Mouse (Mus musculus) retina, postnatal 1 day (tissue): ENCODE measurements around the gene Cxcl16.
"Not testable (repeated sequence)": the region's sequence is repeated elsewhere in the genome, so short reads cannot be mapped to it uniquely, and the experiment has no call there.

Experiments
- DNase-seq: peaks from one replicate; pipeline ENCODE4 v3.0.0-alpha.2; 2012

Cxcl16 gene

DNA sequence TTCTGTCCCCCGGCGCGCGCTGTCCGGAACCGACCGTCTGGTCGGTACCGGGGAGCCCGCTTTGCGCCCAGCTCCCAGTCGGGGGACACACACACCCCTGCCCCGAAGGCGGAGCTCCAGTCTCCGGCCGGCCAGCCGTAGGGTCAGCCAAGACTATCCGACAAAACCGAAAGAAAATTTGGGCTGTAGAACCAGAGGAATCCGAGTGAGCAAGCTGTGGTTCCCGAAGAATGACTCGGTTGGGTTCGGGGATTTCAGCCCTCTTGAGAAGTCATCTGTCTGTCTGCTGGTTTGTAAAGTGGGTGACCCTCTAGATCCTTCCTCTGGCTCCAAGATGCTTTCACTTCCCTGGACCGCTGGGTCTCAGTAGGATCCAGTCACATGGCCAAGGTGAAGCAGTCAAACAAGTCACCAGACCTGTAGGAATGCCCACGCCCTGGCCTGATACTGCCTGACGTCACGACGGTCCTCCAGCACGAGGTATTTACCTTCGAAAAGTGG lies at the start of gene Cxcl16:
Gene Cxcl16, minus strand, starts transcription at position 384 of the 501 bp plus-strand sequence.
- no peak for DNase-seq

DNA sequence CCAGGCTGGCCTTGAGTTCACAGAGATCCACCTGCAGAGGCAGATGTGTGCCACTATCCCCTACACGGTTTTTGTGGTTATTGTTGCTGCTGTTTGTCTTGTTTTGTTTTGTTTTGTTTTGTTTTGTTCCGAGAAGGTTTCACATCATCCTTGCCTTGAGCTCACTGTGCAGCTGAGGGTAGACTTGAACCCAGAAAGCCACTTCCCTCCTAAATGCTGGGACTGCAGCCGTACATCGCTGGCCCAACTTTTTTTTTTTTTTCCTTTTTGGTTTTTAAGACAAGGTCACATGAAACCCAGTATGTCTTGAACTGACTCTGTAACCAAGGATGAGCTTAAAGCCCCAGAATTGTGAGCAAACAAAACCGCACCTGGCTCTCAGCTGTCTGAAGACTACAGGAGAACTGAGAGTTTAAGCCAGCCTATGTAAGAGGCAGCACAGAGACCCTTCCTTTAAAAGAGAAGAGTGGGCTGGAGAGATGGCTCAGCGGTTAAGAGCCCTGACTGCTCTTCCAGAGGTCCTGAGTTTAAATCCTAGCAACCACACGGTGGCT lies 47.3 kb upstream of the Cxcl16 start:
- DNase-seq, result no peak

DNA sequence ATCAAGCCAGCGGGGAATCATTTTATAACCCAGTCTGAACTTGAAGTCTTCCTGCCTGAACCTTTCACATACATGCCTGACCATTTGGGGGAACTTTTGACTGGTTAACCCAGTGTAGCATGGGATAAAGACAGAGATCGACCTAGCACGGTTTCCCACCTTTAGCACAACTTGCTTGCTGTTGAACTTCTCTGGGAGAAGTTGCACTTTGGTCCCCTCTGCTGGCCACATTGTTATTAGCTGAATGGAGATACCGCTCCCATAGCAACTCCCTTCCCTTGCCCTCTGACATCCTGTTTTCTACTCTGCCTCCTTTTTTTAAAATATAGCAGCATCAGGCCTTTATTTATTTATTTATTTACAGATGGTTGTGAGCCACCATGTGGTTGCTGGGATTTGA lies 46.6 kb upstream of the Cxcl16 start:
- DNase-seq, result peak; percentile 74

DNA sequence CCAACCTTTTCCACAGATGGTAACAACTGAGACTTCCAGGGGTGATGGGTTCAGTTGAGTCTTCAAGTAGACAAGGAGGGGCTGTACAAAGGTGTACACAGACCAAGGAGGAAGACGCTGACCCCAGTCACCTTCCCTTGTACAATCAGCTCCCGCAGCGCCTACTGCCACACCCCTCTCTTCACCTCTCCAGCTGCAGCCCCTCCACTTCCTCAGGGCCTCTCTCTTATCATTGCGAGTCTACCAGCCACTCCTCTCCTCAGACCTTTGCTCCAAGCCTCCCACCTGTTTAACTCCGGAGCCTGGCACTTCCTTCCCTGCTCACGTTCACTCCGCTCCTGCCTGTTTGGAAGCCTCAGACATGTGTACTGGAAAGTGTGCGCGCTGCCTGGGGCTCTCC lies 45.2 kb upstream of the Cxcl16 start, which contains the start of gene Tm4sf5:
Gene Tm4sf5, plus strand, starts transcription at position 275 of the 400 bp plus-strand sequence.
- DNase-seq, result no peak

DNA sequence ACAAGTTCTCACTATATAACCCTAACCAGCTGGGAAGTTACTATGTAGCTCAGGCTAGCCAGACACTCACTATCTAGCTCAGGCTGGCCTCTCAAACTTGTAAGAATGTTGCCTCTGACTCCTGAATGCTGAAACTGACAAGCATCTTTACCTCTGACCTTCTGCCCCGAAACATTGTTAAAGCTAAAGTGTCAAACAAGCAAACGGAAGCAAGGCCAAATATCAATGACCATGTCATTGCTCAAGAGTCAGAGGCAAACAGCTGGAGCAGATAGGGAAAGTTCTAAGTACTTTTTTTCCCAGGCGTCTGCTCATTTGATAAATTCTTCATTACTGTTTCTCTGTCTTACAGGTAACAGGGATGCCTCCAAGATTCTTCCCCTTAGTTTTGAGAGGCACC lies 42.2 kb upstream of the Cxcl16 start:
- no peak for DNase-seq

DNA sequence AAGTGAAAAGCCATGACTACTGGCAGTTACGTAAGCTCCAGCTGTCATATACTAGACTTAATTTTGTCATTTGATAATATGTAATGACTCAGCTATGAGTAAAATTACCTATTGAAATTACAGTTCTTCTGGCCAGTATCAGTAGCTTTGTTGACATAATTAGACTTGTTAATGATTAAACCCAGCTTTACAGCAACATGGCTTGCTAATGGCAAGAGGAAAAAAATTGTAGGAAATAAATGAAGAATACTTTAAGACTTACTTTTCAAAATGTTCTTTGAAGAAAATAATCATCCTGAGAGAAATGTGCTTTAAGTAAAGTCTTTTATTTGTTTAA lies 40.7 kb upstream of the Cxcl16 start:
- no peak for DNase-seq

DNA sequence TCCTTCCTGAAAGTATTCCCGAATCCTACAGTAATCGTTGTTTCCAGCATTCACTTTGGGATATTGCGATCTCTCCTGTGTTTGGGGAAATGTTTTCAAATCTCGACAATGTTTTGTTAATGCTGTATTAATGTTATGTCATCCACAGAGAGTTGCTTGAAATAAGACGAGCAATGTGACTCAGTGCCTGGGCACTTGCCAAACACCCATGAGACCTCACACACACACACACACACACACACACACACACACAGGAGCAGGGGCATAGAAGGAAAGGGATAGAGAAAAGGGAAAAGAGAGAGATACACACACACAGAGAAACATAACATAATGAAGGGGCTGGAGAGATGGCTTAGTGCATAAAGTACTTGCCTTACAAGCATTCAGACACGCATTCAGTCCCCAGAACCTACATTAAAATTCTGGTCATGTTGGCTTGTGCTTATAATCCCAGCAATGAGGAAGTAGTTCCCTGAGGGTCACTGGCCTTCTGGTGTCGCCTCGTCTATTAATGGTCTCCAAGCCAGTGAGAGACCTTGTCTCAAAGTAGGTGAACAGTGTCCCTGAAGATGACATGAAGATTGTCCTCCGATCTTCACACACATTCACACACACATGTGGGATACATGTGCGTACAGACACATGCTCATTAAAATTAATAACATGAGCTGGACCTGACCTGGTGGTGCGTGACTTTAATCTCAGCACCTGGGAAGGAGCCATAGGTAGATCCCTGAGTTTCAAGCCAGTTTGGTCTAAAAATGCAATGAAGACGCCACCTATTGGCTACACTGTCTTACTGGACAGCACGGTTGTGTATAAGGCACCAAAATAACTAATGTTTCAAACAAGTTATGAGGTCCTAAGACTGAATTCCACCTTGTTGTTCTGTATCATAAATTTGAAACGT lies 40.0 kb upstream of the Cxcl16 start:
- DNase-seq, result no peak

DNA sequence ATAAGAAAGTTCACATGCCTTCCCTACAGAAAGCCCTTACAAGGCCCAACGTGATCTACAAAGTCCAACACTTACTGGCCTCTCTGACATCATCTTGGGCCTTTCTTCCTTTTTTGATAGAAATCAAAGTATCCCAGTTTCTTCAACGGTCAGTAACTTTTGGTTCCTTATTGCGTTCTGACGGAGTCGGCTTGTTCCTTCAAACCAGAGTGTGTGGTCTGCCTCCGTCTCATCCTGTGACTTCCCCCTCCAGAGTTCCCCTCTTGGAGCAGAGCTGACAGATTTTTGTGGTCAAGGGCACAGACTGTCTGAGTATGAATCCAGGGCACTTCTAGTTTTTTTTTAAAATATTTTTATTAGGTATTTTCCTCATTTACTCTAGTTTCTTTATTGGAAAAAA lies 29.9 kb upstream of the Cxcl16 start:
- no peak for DNase-seq

DNA sequence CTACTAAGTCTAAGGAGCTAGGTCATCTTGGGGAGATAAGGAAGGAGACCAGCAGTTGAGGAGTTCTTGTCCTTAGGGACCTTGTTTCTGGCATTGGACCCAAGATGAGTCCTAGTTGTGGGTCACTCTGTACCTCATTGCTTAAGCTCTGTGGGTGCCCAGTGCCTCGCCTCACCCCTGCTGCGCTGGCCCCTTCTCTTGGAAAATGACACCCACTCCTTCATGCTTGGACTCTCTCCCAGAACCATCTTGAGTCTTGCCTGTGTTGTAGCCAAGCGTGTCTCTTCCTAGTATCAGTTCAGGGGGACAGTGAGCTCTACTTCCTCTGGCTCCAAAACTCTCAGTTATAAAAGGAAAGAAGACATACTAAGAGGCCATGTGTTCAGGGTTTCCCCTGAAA lies 29.4 kb upstream of the Cxcl16 start:
- DNase-seq, result no peak

DNA sequence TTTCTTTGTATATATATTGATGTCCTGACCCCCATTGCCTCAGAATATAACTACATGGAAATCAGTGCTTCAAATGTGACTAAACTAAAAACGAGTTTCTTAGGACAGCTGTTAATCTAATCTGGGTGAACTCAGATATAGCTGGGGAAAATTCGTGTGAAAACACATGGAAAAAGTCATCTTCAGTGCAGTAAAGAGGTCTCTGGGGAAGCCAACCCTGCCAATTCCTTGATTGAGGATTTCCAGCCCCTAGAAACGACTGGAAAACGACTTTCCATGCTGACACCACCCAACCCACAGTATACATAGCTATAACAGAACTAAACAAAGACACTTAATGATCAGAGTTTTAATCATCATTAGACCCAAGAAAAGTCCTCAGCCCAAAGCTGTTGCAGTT lies 28.0 kb upstream of the Cxcl16 start:
- no peak for DNase-seq

DNA sequence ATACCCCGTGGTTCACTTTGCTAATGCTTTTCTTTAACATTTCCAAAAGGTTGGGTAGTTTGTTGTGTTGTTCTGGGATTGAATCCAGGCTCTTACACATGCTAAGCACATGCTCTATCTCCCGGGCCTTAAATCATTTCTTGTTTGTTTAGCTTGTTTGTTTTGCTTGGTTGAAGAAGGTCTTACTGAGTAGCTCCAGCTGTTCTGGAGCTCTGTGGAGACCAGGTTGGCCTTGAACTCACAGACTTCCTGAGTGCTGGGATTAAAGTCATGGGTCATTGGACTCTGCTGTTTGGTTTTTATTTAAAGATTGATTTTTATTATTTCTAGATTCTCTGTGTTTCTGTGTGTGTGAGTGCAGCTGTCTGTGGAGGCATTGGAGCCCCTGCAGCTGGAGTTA lies 25.7 kb upstream of the Cxcl16 start:
- no peak for DNase-seq

DNA sequence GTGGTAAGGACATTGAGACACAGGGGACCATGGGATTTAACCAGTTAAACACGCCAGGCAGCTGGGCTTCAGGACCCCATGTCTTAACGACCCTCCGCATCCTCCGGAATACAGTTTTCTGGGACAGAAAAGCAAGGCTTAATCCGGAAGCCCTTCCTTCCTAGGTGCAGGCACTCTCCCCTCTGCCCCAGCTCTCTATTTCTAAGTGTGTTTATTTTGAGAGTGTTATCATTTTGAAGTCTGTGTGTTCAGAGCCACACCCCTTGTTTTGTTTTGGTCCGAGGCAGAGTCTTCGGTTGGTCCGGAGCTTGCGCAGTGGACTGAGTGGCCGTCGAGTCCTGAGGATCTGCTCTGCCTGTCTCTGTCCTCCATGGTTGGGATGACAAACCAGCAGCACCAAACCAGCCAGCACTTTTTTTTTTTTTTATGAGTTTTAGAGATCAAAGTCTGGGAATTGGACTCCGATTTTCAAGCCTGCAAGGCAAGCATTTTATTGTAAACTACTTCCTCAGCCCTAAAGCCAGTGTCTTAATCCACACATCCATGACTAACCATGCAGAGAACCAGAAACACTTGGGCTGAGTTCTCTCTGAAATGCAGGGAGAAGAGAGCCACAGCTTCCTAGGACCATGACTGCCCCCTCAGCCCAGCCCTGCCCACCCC lies 15.2 kb upstream of the Cxcl16 start:
- no peak for DNase-seq

DNA sequence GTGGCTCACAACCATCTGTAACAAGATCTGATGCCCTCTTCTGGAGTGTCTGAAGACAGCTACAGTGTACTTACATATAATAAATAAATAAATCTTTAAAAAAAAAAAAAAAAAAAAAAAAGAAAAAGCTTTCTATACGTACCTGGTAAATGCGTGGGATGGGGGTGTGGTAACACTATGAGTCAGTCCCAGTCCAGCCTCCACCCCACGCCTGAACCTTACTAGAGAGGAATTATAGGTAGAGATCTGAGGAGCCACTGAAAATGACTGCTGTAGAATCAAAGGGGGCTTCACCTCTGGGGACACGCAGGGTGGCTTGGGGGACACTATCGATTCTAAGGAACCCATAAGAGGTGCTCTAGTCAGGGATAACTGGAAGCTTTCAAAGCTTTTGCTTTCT lies 13.5 kb upstream of the Cxcl16 start:
- DNase-seq, result not testable (repeated sequence)

DNA sequence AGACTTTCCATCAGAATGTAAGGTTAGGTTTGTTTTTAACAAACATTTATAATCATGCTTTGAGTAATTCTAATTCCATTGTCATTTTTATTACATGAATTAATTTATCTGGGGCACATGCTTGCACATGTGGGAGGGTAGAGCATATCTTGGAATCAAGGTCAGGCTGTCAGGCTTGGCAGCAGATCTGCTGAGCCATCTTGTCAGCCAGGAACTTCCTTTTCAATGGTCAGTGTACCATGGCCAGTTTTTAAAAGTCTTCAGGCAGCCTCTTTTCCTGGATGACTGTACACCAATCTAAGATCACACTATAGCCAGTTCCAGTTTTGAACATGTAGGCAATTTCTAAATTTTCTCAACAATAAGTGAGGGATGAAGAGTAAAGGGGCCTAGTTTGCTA lies 12.9 kb upstream of the Cxcl16 start:
- no peak for DNase-seq

DNA sequence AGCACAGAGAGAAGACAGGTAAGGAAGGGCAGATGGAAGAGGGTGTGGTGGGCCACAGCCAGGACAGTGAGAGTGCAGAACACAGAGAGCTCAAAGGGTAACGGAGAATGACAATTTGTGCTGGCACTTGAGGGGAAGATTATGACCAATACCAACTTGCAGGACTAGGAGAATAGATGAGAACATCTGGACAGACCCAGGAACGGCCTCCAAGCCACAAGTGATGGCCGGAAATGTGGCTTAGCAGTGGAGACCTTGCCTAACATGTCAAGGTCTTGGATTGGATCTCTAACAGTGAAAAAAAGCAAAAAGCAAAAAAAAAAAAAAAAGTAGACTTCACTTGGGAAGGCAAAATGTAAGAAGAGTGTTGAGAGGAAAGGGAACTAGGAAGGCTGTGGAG lies 10.0 kb upstream of the Cxcl16 start:
- DNase-seq, result no peak

DNA sequence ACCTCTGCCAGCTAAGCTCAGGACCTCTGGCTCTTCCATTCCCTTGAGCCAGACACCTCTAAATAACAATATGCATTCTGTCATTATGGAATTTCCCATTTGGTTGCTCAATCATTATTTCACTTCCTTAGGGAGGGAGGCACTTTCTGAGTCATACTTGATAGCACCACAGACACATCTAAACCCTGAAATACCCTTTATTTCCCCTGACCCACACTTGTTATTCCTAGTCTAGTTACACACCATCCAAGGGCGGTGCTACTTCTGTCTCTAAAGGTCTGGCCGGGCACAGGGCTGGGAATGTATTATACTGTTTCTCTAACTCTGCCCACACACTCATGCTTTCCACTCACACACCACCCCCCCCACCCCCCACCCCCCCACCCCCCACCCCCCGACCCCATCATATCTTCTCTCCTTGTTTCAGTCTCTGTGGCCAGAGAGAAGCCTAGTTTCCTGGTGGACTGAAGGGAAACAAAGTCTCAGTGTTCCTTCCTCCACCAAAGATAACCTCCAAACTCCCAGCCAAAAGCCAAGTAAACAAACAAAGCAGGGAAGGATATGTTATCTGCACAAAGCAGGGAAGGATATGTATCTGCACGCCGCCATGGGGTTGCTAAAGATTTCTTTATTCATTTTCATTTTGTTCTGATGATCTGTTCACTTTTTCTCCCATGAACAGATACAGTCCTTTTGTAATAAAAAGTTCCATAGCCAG lies 8.3 kb upstream of the Cxcl16 start:
- no peak for DNase-seq

DNA sequence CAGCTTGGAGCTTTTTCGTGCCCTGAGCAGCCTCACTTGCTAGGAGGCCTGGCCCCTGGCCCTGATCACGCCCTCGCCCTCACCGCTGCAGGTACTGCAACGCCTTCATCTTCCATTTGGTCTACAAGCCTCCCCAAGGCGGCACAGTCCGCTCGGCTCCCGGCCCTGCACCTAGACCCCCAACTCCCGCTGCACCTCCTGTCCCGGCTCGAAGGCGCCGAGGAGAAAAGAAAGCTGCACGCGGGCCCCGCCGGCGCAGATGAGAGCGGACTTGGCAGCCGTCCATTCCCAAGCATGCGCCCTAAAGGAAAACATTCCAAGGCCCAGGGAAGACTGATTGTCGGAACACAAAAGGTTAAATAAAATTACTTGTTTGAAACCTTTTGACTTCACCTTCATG lies 6.0 kb upstream of the Cxcl16 start:
- peak; percentile 27 for DNase-seq

DNA sequence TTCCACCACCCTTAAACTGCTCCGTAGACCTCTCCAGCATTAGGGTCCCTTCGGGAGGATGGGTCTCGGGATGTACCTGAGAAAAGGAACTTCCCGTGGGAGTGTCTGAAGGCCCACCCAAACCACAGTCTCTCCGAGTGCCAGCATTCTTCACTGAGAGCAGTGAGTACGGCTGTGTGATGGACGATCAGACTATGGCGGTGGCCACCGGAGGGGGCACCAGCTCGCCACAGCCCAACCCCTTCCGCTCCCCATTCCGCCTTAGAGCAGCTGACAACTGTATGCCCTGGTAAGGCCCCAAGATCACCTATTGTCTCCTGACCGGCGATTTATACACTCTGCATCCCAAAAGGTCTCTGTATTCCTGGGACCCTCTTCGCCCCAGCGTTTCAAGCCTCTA lies 5.4 kb upstream of the Cxcl16 start:
- no peak for DNase-seq

DNA sequence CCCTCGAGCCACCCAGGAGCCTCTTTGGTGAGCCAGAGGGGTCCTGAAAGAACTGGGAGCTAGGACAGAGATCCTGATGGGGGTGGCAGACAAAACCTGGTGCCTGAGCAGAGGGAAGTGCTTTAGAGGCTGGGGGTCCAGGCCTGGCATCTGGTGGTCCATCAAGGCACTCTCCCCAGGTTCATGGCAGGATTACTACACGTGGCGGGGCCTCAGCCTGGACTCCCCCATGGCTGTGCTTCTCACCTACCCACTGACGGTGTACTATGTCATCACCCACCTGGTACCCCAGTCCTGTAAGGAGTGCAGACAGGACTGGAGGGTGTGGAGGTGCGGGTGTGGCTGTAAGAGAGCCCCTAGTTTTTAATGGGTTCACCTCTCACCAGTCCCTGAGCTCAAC lies 4.2 kb upstream of the Cxcl16 start:
- no peak for DNase-seq

DNA sequence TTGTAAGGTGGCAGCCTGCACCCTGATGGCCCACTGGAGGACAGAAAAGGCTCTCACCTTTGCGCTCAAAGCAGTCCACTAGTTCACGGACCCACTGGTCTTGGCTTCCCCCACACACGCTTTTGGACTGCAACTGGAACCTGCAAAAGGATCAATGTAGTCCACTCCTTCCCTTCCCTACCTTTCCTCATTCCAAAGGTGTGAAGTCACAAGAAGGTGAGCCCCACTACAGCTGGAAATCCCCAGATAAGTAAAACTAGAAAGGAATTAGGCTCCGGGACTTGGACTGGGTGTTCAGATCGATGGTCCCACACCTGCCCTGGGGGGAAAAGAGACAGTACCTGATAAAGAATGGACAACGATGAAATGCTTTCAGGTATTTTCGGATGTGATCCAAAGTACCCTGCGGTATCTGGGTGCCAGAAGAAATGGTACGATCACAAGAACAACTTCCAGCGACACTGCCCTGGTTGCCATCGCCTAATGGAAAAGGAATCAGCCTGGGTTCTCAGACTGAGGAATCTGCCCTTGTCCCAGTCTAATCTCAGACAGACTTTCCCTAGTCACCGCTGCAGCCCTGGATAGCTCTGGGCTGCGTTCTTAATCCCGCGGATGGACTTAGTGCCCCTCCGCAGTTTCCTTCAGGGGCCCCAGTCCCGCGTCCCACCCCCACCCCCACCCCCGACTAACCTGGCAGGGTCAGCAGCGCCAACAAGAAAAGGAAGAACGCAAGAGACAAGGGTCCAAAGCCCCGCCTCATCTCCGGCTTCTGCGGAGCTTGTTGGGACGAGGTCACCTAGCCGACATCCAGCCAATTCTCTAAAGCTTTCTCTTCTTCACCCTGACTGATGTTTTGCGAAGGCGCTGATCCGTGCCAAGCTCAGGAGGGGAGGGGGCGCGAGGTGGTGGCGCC lies 840 bp downstream of the Cxcl16 start, which contains the start of gene Zmynd15:
Gene Zmynd15, plus strand, starts transcription at position 746 of the 913 bp plus-strand sequence.
- peak; percentile 54 for DNase-seq

DNA sequence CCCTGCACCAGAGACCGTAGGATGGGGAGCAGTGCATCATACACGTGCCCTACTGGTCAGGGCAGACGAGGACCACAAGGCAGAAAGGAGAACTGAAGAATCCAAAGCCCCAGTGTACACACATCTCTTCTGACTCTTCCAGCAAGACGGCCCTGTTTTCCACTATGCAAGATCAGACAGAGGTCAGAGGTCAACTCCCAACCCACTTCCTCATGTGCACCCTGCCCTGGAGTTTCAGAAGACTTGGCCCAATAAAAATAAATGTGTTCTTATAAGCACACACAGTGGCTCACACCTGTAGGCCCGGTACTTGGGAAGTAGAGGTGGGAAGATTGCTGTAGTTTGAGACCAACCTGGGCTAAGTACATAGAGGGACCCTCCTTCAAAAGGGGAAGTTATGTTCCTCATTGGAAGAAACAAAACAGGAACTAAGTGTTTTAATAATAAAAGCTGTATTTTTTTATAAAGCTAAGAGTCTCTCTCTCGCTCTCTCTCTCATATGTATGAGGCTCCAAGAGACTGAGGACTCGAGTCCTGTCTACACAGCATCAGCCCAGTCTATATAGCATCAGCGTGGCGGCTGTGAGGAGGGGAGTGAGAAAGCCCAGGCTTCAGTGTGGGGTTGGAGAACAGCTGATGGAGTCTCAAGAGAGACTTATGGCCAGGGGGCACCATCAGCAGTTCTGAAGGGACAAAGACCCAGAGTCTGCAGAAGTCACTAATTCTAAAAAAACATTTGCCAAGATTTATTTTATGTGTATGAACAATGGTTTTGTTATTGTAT lies 6.3 kb downstream of the Cxcl16 start:
- no peak for DNase-seq
